Mouse (Mus musculus): ENCODE results near the gene Abca7. TPM values are rescaled to one million over a fixed set of nuclear protein-coding genes. Genes with fewer than 3 reads are reported as not detected.
A peak's percentile ranks its signal among the peaks of the same experiment; 100 is the strongest.
"Not testable (repeated sequence)": the region's sequence is repeated elsewhere in the genome, so short reads cannot be mapped to it uniquely, and the experiment has no call there.

Gene Abca7
- total RNA-seq, 4 experiments from 2014 or later, result 21.6 to 35.5 (median 27.8) TPM

DNA sequence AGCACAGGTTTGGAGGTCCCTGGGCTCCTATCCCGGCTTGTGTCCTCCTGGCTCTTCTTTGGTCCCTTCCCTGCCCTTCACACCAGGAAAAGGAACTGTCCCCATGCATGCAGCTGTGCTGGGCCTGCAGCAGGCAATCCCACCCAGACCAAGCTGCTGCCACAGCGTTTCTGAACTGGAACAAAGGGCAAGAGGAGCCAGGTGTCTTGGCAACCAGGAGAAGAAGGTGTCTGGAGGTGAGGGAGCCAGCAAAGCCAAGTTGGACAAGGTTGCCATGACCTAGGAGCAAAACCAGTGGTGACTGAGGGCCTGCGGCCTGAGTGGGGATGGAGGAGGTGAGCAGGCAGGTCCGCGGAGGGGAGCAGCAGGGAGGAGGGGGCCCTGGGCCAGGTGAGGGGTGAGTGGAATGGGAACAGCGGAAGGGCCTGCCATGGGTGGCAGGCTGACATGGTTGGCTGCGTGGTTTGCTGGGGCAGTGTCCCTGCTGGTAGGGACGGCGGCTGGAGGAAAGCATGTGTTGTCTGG lies 50.8 kb downstream of the Abca7 start, which contains the start of gene Gpx4:
TSS of gene Gpx4 (plus strand) at position 126 of the 525 bp plus-strand sequence.
- DNase-seq, result no peak

DNA sequence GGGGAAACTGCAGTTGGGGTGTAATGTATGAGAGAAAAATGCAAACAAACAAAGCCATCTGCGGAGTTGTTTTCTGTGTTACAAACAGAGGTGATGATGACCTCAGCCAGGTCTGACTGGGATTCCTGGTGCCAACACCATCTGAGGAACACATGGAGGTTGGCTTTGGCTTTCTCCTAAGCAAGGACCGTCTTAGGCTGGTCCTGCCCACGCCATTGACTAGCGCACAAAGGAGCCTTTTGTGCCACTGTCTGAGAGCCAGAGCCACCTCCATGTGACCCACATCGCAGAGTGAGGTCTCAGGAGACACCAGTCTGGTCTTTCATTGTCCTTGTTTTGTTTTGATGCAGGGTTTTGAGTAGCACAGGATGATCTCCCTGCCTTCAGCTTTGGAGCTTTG lies 52.1 kb downstream of the Abca7 start:
- no peak for DNase-seq

DNA sequence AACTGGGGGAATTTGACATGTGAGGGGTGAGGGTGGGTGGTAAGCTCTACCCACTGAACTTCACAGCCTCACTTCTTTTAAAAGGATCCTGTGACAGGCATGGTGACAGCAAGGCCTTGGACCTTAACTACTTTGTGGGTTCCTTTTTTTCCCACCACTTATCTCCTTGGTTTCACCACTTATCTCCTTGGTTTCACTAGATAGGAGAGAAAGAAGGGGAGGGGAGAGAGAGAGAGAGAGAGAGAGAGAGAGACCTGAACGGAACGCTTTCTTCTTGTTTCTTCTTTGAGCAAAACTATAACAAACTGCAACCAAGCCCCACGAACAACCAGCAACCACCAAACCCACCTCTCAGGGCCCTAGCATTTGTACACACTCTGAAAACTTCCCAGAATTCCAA lies 52.5 kb downstream of the Abca7 start:
- DNase-seq, result no peak

DNA sequence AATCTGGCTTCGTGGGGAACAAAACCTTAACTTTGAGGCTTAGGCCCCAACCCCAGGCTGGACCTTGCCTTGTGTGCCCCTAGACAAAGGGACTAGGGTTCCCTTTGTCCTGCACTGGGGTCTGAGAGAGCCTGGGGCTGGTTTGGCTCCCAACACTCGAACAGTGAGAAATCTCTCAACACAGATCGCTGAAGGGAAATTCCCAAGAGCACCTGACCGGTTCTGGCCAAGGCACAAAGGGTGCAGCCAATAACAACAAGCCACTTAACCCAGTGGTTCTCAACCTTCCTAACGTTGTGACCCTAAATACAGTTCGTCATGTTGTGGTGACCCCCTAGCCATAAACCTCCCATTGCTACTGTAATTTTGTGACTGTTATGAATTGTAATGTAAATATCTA lies 54.0 kb downstream of the Abca7 start:
- DNase-seq, result no peak

DNA sequence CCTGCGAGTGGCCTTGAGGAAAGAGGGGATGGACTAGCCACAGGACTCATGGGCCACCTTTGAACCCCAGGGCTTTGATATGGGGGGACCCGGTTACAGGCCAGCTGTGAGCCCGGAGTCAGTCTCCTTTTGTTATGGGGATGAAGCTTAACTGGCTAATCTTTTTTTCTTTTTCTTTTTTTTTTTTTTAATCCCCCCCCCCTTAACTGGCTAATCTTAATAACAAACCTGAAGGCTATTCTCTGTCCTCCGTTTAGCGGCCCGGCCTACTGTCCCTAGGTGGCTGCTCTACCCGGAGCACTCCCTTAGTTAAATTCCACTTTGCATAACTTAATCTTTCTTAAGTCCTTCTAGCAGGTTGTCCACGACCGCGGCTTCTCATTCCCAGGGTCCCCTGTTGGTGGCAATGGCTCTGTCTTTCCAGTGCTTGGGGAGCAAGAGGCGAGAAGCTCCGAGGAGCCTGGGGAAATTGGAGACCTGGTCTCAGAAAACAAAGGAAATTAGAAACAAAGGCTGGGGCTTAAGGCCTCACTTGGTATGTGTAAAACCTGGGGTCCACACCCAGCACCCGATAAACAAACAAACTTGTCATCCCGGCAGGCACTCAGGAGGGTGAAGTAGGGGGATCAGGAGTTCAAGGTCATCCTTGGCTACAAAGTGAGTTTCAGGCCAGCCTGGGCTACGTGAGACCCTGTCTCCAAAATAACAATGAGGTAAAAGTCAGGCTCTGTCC lies 54.8 kb downstream of the Abca7 start:
- no peak for DNase-seq

DNA sequence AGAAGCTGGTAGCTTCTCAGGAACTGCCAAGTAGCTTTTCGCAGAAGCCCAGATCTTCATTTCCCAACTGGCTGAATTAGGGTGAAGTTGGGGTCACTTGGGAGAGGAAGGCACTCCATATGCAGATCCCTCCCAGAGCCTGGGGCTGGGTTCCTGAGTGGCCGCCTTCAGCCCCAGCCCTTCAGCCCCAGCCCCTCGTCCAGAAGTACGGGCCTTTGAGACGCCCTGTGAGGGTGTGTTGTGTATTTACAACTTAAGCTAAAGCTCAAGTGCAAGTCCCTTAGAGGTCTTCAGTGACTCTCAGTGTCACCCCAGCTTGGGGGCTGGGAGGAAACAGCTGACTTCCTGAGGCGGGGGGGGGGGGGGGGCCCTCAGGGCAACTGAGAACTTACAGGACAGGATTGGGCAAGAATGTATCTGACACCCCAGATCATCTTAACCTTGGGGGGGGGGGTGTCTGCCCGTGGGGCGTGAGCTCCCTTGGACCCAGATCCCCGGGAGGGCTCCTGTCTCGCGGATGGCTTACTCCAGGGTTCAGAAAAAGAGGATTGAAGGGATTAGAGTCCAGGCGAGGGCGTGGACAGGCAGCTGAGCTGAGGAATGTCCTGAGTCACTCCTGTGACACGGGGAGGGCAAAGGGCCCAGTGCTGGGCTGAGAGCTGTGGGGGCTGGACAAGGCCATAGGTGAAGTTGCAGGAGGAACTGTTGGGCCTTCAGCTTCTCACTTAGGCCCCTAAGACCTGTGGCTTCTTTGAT lies 55.5 kb downstream of the Abca7 start:
- DNase-seq, result peak; percentile 73

DNA sequence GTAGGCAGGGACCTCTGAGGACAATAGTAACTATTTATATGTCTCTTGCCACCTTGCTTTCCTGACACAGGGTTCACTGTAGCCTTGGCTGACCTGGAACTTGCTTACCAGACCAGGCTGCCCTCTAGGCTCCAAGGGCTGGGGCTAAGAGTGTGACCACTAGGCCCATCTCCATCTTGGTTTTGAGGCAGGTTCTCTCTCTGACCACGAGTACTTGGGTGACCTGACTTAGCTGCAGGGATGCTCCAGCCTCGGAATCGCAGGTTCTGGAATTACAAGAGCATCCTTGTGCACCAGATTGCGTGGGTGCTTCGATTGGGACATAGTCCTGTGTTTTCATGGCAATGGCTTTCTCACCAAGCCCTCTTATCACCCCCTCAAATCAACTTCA lies 56.1 kb downstream of the Abca7 start:
- no peak for DNase-seq

DNA sequence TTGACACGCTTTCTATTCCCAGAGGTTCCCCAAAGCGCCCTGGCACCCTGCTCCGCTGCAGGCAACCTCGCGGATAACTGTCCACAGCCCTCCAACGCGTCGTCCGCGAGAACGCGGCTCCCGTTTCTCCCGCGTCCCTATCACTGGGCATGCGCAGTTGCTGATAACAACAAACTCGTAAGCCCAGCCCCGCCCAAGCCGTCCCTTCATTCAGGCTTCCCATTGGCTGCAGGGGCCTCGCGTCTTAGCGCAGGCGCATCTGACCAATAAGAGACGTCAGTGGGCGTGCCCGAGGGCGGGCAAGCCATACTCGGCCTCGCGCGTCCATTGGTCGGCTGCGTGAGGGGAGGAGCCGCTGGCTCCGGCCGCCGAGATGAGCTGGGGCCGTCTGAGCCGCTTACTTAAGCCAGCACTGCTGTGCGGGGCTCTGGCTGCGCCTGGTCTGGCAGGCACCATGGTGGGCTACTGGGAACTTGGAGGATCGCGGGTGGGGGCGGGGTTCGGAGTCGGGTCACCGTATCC lies 57.0 kb downstream of the Abca7 start:
- DNase-seq, result peak; percentile 100

DNA sequence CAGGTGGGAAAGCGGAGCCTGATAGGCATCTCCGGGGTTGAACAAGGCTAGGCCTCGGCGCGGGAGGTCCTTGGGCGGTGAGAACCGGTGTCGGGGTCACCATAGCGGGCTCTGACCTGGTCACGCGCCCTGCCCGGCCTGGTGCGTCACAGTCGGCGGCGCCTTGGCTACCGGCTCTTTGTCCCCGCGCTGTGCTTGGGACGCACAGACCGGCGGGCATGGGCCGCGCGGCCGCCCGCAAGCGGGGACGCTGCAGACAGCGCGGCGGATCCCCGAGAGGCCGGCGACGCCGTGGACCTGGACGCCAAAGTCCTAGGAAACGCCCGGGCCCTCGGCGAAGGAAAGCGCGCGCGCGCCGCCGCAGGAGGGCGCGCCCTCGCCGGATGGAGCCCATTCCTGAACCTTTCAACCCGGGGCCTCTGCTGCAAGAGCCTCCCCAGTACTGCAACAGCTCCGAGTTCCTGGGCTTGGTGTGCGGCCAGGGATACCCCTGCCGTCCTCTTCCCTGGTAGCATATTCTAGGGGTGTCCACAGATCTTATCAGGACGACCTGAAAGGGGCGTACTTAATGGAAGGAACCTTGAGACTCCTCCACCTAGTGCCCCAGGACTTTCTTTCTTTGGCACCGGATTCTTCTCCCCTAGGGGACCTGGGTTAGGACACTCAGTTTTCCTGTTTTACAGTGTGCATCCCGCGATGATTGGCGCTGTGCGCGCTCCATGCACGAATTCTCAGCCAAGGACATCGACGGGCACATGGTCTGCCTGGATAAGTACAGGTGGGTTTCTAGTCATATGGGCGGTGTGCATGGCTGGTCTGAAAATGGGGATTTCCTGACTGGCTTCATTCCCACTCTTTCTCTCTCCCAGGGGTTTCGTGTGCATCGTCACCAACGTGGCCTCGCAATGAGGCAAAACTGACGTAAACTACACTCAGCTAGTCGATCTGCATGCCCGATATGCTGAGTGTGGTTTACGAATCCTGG lies 57.8 kb downstream of the Abca7 start:
- DNase-seq, result no peak

DNA sequence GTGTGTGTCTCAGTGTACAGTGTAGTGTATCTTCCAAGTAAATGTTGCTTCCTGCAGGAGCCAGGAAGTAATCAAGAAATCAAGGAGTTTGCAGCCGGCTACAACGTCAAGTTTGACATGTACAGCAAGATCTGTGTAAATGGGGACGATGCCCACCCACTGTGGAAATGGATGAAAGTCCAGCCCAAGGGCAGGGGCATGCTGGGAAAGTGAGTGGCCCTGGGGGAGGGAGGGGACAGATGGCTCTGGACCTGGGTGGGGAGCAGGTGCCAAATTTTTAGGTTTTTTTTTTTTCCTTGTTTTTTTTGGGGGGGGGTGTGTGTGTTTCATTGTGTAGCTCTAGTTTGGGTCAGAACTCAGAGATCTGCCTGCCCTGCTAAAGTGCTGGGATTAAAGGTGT lies 58.6 kb downstream of the Abca7 start:
- DNase-seq, result not testable (repeated sequence)

DNA sequence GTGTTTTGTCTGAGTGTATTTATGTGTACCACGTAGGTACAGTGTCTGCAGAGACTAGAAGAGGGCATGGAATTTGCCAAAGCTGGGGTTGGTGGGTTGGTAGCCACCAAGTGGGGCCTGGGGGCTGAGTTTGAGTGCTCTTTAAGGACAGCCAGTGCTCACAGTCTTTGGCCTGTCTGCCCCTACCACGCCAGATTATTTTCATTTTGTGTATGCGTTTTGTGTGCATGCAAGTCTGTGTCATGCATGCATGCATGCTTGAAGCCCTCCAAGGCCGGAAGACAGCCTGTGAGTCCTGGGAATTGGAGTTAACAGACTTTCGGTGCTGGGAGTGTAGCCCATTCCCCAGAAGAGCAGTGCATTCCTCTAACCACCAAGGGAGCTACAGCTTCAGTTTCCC lies 59.1 kb downstream of the Abca7 start:
- DNase-seq, result no peak

DNA sequence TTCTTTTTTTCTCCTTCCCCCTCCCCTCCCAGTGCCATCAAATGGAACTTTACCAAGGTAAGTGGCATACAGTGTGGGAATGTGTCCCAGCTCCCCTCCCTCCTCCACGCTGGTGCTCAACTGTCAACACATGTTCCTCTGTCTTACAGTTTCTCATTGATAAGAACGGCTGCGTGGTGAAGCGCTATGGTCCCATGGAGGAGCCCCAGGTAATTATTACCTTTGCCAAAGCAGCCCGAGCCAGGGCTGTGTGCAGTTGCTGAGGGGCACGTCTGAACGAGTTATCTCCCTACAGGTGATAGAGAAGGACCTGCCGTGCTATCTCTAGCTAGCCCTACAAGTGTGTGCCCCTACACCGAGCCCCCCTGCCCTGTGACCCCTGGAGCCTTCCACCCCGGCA lies 59.6 kb downstream of the Abca7 start:
- no peak for DNase-seq

DNA sequence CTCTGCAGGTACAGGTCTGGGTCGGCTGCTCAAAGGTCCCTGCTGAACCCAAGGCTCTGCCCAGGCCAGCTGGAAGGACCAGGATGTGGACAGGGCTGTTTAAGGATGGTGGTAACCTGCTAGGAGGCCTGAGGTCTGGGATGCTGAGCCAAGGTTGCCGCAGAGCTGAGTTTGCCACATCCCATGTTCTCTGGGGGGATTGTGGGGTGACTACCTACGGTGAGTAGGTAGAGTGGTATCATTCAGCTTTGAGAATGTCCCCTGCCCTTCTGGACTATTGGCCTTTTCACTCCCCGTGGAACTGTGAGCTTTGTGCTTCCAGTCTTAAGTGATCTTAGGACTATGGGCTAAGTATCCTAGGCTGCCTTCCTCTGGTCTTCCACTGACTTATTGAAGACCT lies 60.2 kb downstream of the Abca7 start:
- no peak for DNase-seq

DNA sequence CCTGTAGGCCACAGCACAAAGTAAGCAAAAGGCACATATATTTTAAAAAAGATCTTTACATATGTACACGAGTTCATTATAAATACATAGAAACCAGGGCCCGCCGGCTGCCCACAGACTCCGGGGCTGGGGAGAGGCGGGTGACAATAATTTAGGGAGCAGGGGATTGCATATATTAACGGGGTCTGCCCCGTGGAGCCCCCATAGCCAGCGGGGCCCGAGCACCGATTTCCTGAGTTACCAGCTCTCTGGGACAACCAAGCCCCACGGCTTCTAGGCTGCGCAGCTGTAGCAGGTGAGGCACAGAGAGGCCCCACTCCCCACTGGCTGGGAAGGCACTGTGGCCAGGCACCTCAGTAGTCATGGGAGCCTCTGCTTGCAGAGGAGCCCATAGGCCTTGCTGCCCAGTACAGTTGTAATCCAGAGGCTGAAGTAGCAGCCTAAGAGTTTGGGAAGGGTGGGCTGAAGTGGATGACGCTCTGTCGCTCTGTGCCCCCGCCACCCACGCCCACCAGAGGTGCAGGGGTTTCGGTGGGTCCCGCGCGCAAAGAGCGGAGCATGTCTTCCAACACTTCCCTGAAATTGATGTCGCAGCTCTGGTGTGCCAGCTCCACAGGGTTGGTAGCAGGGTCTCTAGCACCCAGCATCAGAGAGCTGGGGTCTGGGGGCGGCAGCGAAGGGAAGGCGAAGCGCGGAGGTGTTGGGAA lies 60.8 kb downstream of the Abca7 start:
- DNase-seq, result no peak

DNA sequence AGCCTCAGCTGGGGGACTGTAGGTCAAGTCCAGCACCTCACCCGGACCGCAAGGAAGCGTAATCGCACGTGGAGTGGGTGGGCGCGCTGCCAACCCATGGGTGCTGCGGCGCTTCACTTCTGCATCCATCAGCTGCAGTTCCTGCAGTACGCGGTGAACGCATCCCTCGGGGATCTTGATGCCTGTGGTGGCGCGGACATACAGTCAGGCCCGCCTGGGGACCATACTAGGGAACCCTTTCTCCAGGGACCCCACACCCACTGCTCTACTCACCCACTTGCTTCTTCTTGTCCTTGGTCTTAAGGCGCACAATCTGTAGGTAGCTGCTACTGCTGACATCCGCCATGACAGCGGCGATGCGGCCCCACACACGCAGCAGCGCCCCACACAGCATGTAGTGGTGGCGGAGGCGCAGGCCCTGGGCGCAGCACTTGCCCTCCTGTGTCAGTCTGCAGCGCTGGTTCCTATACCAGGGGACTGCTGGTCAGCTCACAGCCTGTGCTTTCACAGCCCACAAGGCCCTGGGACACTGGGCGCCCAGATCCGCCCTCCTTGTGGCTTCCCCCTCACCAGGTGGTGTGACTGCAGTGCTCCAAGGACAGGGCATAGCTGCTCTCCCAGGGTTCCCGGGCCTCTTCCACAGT lies 61.5 kb downstream of the Abca7 start:
- DNase-seq, result no peak

DNA sequence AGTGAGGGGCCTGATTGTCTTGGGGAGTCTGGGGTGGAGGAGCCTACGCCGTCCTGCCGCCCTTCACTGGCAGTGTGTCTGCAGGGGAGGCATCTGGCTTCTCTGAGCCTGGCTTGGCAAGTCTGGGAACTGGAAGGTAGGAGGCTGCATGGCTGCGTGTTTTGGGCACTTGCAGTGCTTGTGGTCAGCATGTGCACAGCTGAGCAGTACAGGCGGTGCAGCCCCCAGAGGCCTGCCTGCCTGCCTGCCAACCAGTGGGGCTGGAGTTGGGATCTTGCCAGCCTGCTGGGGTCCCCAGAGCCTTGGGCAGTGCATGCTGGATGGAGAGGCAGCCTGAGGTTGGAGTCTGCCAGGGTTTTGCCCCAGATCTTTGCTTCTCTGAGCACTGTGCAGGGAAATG lies 66.8 kb downstream of the Abca7 start:
- DNase-seq, result no peak

DNA sequence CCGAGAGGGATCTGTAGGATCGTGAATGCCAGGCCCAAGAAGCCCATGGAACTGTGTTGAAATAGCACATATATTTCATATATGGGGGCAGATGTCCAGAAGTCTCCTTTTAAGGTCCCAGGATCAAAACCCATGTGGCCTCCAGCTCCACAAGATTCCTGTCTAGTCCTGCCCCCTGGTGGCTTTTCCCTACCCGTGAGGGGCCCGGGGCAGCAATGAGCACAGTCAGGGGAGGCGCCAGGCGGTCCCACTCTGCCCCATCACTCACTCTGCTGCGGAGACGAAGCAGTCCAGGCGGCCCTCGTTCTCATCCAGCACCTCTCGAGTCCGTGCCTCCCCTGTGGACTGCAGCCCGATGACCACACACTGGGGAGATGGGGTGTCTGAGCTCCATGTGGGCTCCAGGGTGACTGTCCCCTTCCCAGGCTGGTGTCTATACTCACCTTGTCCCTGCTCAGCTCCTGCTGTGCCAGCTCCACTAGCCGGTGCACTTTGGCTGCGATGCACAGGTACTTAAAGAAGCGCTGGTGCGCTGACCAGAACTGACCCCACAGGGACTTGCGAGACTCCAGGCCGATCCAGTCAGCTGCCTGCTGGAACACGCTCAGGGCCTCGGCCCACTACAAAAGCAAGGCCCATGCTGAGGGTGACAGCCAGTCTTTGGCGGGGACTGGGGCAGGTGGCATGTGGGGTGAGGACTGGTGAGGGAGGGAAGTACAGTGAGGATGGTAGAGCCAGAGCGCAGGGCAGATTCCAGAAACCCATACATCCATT lies 67.8 kb downstream of the Abca7 start:
- no peak for DNase-seq

Measured in adrenal gland, adult 8-10 months (tissue).